Mouse (Mus musculus) liver, adult 2 months (tissue): Measurements from ENCODE around the gene Knstrn.

Experiments
- CTCF ChIP-seq: fragments of 200-500 bp; IDR thresholded peaks from 2 replicates; pipeline ENCODE4 v1.5.1; 2011; ENCODE audit warnings: low read depth, low read length, control low read depth
- POLR2A ChIP-seq: fragments of 200-500 bp; IDR thresholded peaks from 2 replicates; pipeline ENCODE4 v1.6.1; 2011; ENCODE audit warnings: low read length, control low read depth; ENCODE audit not compliant: insufficient read depth; ENCODE audit errors: extremely low read depth

GRCm38 (mm10) chr2:118766041-118767033 is 47.5 kb upstream of the Knstrn start:
- TF ChIP-seq CTCF (peak; percentile 9; the same call in 1 of the 2 replicates), POLR2A (no peak)
